Mouse (Mus musculus) cerebellum, adult 2 months (tissue): Measurements from ENCODE around the gene Iqcd. TPM values are rescaled to one million over a fixed set of nuclear protein-coding genes. Genes with fewer than 3 reads are reported as not detected.

Experiments used
- DNase-seq, 2 experiments: peaks; one replicate each; pipeline ENCODE4 v3.0.0; 2021
- H3K27ac ChIP-seq: fragments of 200-500 bp; 2 replicates; pipeline ENCODE4 v1.5.1; 2012; ENCODE audit warnings: low read length, control low read depth, inconsistent platforms; ENCODE audit not compliant: insufficient read depth
- H3K27me3 ChIP-seq: fragments of 200-500 bp; 2 replicates; pipeline ENCODE4 v1.6.1; 2012; ENCODE audit warnings: inconsistent platforms, mild to moderate bottlenecking, low read length, moderate library complexity; ENCODE audit not compliant: control insufficient read depth, insufficient read depth
- H3K4me1 ChIP-seq: fragments of 200-500 bp; 2 replicates; pipeline ENCODE4 v1.6.1; 2011; ENCODE audit warnings: low read length; ENCODE audit not compliant: control insufficient read depth, insufficient read depth
- H3K4me3 ChIP-seq: fragments of 200-500 bp; replicated peaks from 2 replicates; pipeline ENCODE3; 2011; ENCODE audit warnings: mild to moderate bottlenecking, low read depth, low read length, control low read depth; ENCODE audit not compliant: insufficient read depth
- CTCF ChIP-seq: fragments of 200-500 bp; IDR thresholded peaks from 2 replicates; pipeline ENCODE4 v1.5.1; 2011; ENCODE audit warnings: low read depth, mild to moderate bottlenecking, control low read depth, low read length, moderate library complexity, borderline replicate concordance; ENCODE audit not compliant: insufficient read depth
- POLR2A ChIP-seq: fragments of 200-500 bp; IDR thresholded peaks from 2 replicates; pipeline ENCODE4 v1.6.1; 2011; ENCODE audit warnings: low read length, control low read depth, borderline replicate concordance; ENCODE audit not compliant: insufficient read depth
- WGBS: fragments of 180-500 bp; shearing (Covaris S2); methylation state at CpG from one replicate; pipeline ENCODE4 v1.1.7; 2018; 5-methylcytosine and 5-hydroxymethylcytosine counted together
- polyA plus RNA-seq: library from polyadenylated mRNA; depleted of rRNA; stranded (reverse); fragments of >200 nt; gene quantifications from 2 replicates; pipeline ENCODE4 v1.2.3, GENCODE M21; 2012

The Iqcd gene
- polyA plus RNA-seq, 1 experiment: 1.8 TPM

- H3K27me3 ChIP-seq: no peaks in the 10 kb centered on the region
- peaks cover 51% of the 10 kb centered on the region for H3K4me1 ChIP-seq
- peak overlapping the region; percentile 63 for H3K27ac ChIP-seq
- TF ChIP-seq CTCF (no peak), POLR2A (no peak)
- peak overlapping the region; percentile 48 for H3K4me3 ChIP-seq
- 5% methylated on average over 16 of the region's 16 CpGs for WGBS
- DNase-seq: peak; percentile 86 to 89
Observed at GRCm38 (mm10) chr5:120560616-120561311, 28.1 kb upstream of the Iqcd start.

- no peak overlapping the region for H3K27ac ChIP-seq
- 72% methylated on average over 28 of the region's 28 CpGs for WGBS
- peaks cover 59% of the 10 kb centered on the region for H3K4me1 ChIP-seq
- TF ChIP-seq CTCF (no peak), POLR2A (no peak)
- peak; percentile 41 to 46 for DNase-seq
- H3K27me3 ChIP-seq: no peaks in the 10 kb centered on the region
- no peak overlapping the region for H3K4me3 ChIP-seq
Observed at GRCm38 (mm10) chr5:120562956-120563913, 25.6 kb upstream of the Iqcd start.

- H3K4me3 ChIP-seq: no peak overlapping the region
- no peaks in the 10 kb centered on the region for H3K27me3 ChIP-seq
- TF ChIP-seq POLR2A: no peak
- no peak for TF ChIP-seq CTCF
- peaks cover 61% of the 10 kb centered on the region for H3K4me1 ChIP-seq
- H3K27ac ChIP-seq: no peak overlapping the region
- no peak for DNase-seq
- WGBS: 75% methylated on average over 4 of the region's 4 CpGs
Observed at GRCm38 (mm10) chr5:120563914-120564311, 24.9 kb upstream of the Iqcd start.

- 17% methylated on average over 15 of the region's 15 CpGs for WGBS
- Histone ChIP-seq H3K27ac (peak overlapping the region; percentile 90), H3K4me1 (peaks cover 59% of the 10 kb centered on the region), H3K27me3 (no peaks in the 10 kb centered on the region), H3K4me3 (no peak overlapping the region)
- peak in 1 of 2 experiments; percentile 32 for DNase-seq
- no peak for TF ChIP-seq POLR2A
- no peak for TF ChIP-seq CTCF
Observed at GRCm38 (mm10) chr5:120565171-120565905, 23.5 kb upstream of the Iqcd start.

GRCm38 (mm10) chr5:120566101-120566500 lies 22.7 kb upstream of the Iqcd start:
- Histone ChIP-seq H3K4me3 (no peak overlapping the region), H3K4me1 (peaks cover 63% of the 10 kb centered on the region), H3K27ac (peak overlapping the region; percentile 90), H3K27me3 (no peaks in the 10 kb centered on the region)
- no peak for TF ChIP-seq CTCF
- TF ChIP-seq POLR2A: no peak
- 3% methylated on average over 5 of the region's 5 CpGs for WGBS
- DNase-seq: peak; percentile 85 to 95

- H3K4me1 ChIP-seq: peaks cover 69% of the 10 kb centered on the region
- TF ChIP-seq CTCF (no peak), POLR2A (no peak)
- peak in 1 of 2 experiments; percentile 78 for DNase-seq
- no peaks in the 10 kb centered on the region for H3K27me3 ChIP-seq
- no peak overlapping the region for H3K4me3 ChIP-seq
- 7% methylated on average over 9 of the region's 9 CpGs for whole genome bisulfite sequencing
- H3K27ac ChIP-seq: peak overlapping the region; percentile 90
Observed at GRCm38 (mm10) chr5:120566681-120567252, 22.0 kb upstream of the Iqcd start.

GRCm38 (mm10) chr5:120567253-120567701 lies 21.5 kb upstream of the Iqcd start:
- Histone ChIP-seq H3K27me3 (no peaks in the 10 kb centered on the region), H3K4me3 (no peak overlapping the region), H3K27ac (peak overlapping the region; percentile 90), H3K4me1 (peaks cover 73% of the 10 kb centered on the region)
- TF ChIP-seq CTCF (no peak), POLR2A (no peak)
- peak; percentile 63 to 65 for DNase-seq
- WGBS: 12% methylated on average over 21 of the region's 21 CpGs
